Mouse (Mus musculus) ES-Bruce4 (cell line): ENCODE measurements at regions not wholly inside any gene's neighbourhood (a gene's known extent, or its start where the extent isn't known, plus 50 kb on each side); places are given as distances from the start of the nearest gene placed in this dataset.

ENCODE experiments used
- H3K27ac ChIP-seq: 2 replicates; pipeline ENCODE4 v1.5.1; 2012; ENCODE audit warnings: low read length, inconsistent platforms; ENCODE audit not compliant: insufficient read depth
- H3K27me3 ChIP-seq: 2 replicates; pipeline ENCODE4 v1.6.1; 2012; ENCODE audit warnings: mild to moderate bottlenecking, low read length, inconsistent platforms; ENCODE audit not compliant: control insufficient read depth, poor library complexity, insufficient read depth, severe bottlenecking
- H3K36me3 ChIP-seq: 2 replicates; pipeline ENCODE4 v1.6.1; 2012; ENCODE audit warnings: inconsistent platforms, mild to moderate bottlenecking, low read length, moderate library complexity; ENCODE audit not compliant: control insufficient read depth, poor library complexity, insufficient read depth, severe bottlenecking
- H3K4me1 ChIP-seq: one replicate; pipeline ENCODE4 v1.8.1; 2011; ENCODE audit warnings: low read length; ENCODE audit not compliant: control insufficient read depth, insufficient read depth
- H3K4me3 ChIP-seq: 2 replicates; pipeline ENCODE4 v1.5.1; 2011; ENCODE audit warnings: low read depth, mild to moderate bottlenecking, low read length
- H3K9ac ChIP-seq: 2 replicates; pipeline ENCODE4 v1.6.1; 2012; ENCODE audit warnings: low read depth, mild to moderate bottlenecking, inconsistent platforms; ENCODE audit not compliant: poor library complexity, severe bottlenecking
- H3K9me3 ChIP-seq: replicated peaks from 2 replicates; pipeline ENCODE4 v1.6.1; 2012; ENCODE audit warnings: mild to moderate bottlenecking, low read length, inconsistent platforms; ENCODE audit not compliant: control insufficient read depth, poor library complexity, insufficient read depth, severe bottlenecking
- CTCF ChIP-seq: IDR thresholded peaks from one replicate; pipeline ENCODE4 v1.8.1; 2011; ENCODE audit warnings: low read depth, low read length
- EP300 ChIP-seq: IDR thresholded peaks from 2 replicates; pipeline ENCODE4 v1.6.1; 2011; ENCODE audit warnings: low read depth, low read length; ENCODE audit not compliant: insufficient read depth
- POLR2A ChIP-seq: IDR thresholded peaks from one replicate; pipeline ENCODE4 v1.8.1; 2011; ENCODE audit warnings: low read length; ENCODE audit not compliant: insufficient read depth

DNA sequence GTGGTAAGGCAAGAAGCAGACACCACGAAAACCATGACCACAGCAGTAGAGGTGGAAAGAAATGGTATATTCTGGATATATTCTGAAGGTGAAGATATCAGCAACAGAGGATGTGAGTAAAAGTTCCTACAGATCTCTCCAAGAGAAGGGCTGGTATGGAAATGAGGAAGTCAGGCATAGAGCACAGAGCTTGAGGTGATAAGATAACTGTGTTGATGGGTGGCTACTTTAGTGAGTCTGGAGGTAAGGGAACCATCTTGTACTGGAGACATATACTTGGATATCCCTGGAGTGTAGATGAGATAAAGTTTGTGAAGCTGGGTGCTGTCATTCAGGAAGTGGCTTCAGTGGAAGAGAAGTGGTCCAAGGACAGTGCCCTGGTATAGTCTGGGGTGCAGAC lies 85.5 kb upstream of the Bmp4 start:
- no peak overlapping the region for H3K4me3 ChIP-seq
- no peaks in the 10 kb centered on the region for H3K9me3 ChIP-seq
- H3K27me3 ChIP-seq = no peaks in the 10 kb centered on the region; the same call in 1 of the 2 replicates
- TF ChIP-seq EP300 = no peak
- no peak for TF ChIP-seq CTCF
- TF ChIP-seq POLR2A = no peak
- no peaks in the 10 kb centered on the region for H3K4me1 ChIP-seq
- H3K36me3 ChIP-seq = no peaks in the 10 kb centered on the region
- H3K9ac ChIP-seq = no peak overlapping the region
- no peak overlapping the region for H3K27ac ChIP-seq

DNA sequence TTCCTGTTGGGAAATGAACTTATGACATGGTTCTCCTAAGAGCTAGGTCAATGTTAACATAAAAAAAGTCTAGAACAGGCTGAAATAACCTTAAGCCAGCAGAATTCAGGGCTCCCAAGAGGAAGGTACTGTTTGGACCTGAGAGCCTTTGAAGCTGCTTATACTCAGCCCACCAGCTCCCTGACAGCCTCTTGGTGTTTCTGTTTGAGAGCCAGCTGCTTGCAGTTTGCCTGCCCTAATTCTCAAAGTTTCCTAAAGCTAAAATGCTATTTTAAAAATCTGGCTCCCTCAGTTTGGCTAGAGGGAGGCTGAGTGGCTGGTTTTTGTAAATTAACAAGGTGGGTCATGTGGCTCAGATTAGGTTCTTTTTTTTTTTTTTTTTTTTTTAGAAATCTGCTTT lies 72.5 kb upstream of the Bmp4 start:
- no peak overlapping the region for H3K4me3 ChIP-seq
- H3K9ac ChIP-seq = no peak overlapping the region
- TF ChIP-seq CTCF (no peak), POLR2A (no peak), EP300 (no peak)
- H3K9me3 ChIP-seq = no peaks in the 10 kb centered on the region; the same call in 1 of the 2 replicates
- no peaks in the 10 kb centered on the region for H3K27me3 ChIP-seq
- no peak overlapping the region for H3K27ac ChIP-seq
- H3K4me1 ChIP-seq = no peaks in the 10 kb centered on the region
- H3K36me3 ChIP-seq = no peaks in the 10 kb centered on the region

DNA sequence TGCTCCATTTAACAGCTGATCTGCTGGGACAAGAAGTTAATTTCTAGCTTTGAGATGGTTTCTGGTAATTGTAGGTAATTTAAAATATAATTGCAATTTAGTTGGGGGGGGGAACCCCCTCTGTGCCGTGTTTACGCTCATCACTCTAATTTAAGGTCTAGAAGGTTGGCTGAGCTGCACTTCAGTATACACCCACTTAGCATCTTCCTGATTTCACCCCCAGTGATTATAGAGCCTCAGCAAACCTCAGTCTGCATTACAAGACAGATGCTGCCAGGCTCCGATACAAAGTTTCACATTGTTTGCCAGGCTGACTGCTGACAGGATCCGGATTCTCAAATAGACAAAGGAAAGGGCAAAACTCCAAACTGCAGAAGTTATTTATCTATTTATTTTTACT lies 71.5 kb upstream of the Bmp4 start:
- no peak for TF ChIP-seq EP300
- TF ChIP-seq CTCF = no peak
- no peak for TF ChIP-seq POLR2A
- no peaks in the 10 kb centered on the region for H3K27me3 ChIP-seq
- no peak overlapping the region for H3K4me3 ChIP-seq
- H3K9ac ChIP-seq = no peak overlapping the region
- H3K4me1 ChIP-seq = no peaks in the 10 kb centered on the region
- no peak overlapping the region for H3K27ac ChIP-seq
- no peaks in the 10 kb centered on the region for H3K36me3 ChIP-seq
- no peaks in the 10 kb centered on the region; the same call in 1 of the 2 replicates for H3K9me3 ChIP-seq

- no peaks in the 10 kb centered on the region for H3K36me3 ChIP-seq
- TF ChIP-seq EP300 = no peak
- no peak for TF ChIP-seq POLR2A
- no peak for TF ChIP-seq CTCF
- no peaks in the 10 kb centered on the region for H3K4me1 ChIP-seq
- H3K9me3 ChIP-seq = no peaks in the 10 kb centered on the region
- H3K9ac ChIP-seq = no peak overlapping the region
- no peaks in the 10 kb centered on the region for H3K27me3 ChIP-seq
- no peak overlapping the region for H3K4me3 ChIP-seq
- no peak overlapping the region for H3K27ac ChIP-seq
Observed at GRCm38 (mm10) chr14:46454500-46454899, 64.0 kb upstream of the Bmp4 start.

- Histone ChIP-seq H3K4me3 (no peak overlapping the region), H3K27ac (no peak overlapping the region)
- no peak for TF ChIP-seq CTCF
- no peak for TF ChIP-seq POLR2A
- no peak for TF ChIP-seq EP300
Observed at GRCm38 (mm10) chr14:46441696-46442095, 51.2 kb upstream of the Bmp4 start.

More at GRCm38 (mm10) chr14:46441696-46442095, 51.2 kb upstream of the Bmp4 start:
- Histone ChIP-seq H3K36me3 (no peaks in the 10 kb centered on the region), H3K9me3 (no peaks in the 10 kb centered on the region), H3K9ac (no peak overlapping the region), H3K4me1 (no peaks in the 10 kb centered on the region), H3K27me3 (no peaks in the 10 kb centered on the region)
